Mouse (Mus musculus) c-Kit-negative CD71-positive TER-119-positive erythroid progenitor cells, embryonic 14.5 days (primary cell): ENCODE data around the gene Klhl10.
A peak's percentile ranks its signal among the peaks of the same experiment; 100 is the strongest.

Source experiments
- DNase-seq: peaks from one replicate; pipeline ENCODE4 v3.0.0-alpha.2; 2013; ENCODE audit warnings: low read depth, low spot score

Gene Klhl10

DNA sequence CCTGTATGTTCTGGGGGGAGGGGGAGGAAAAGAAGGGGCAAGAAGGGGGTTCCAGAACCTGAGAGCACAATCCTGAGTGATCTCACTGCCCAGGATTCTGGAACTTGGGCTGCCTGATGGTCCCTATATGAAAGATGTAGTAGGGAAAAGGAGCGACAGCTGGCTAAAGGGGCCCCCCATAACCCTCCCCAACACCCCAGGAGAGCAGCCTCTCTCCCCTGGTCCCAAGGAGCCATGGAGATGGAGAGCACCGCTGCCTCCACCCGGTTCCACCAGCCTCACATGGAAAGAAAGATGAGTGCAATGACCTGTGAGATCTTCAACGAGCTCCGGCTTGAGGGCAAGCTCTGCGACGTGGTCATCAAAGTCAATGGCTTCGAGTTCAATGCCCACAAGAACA lies at the start of gene Klhl10, which contains the start of gene Nt5c3b:
TSS of gene Klhl10 (plus strand) at position 121 of the 400 bp plus-strand sequence.
TSS of gene Nt5c3b (minus strand) at position 12 of the 400 bp plus-strand sequence.
- DNase-seq, result no peak

- DNase-seq, result no peak
These were observed 48.8 kb upstream of the Klhl10 start for GRCm38 (mm10) chr11:100392958-100393357.

- no peak for DNase-seq
These were observed 48.0 kb upstream of the Klhl10 start for GRCm38 (mm10) chr11:100393733-100394132.

GRCm38 (mm10) chr11:100394353-100395074 lies 47.2 kb upstream of the Klhl10 start:
- no peak for DNase-seq

DNA sequence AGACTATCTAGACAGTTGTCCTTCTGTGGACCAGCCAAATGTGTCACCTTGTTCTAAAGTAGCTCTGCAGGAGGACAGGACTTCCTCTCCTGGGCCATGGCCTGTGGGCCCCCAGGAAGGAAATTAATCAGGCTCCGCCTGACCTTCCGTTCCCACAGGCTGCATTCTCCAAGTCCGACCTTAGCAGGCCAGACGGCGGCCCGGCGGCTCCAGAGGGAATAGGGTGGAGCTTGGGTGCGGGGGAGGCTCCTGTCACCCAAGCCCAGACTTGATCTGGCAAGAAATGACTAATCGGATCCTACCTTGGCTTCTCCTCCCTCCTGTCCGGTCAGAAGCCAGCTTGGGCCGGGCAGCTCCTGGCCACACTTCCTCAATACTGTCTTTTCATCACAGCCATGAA lies 46.5 kb upstream of the Klhl10 start:
- DNase-seq, result no peak

GRCm38 (mm10) chr11:100395861-100396631 lies 45.7 kb upstream of the Klhl10 start:
- DNase-seq, result no peak

- no peak for DNase-seq
These were observed 44.7 kb upstream of the Klhl10 start for GRCm38 (mm10) chr11:100396886-100397599.

- peak; percentile 8 for DNase-seq
These were observed 43.9 kb upstream of the Klhl10 start, which contains the start of gene Jup for GRCm38 (mm10) chr11:100397600-100398389. Gene Jup (minus strand): TSS chr11:100397763.

DNA sequence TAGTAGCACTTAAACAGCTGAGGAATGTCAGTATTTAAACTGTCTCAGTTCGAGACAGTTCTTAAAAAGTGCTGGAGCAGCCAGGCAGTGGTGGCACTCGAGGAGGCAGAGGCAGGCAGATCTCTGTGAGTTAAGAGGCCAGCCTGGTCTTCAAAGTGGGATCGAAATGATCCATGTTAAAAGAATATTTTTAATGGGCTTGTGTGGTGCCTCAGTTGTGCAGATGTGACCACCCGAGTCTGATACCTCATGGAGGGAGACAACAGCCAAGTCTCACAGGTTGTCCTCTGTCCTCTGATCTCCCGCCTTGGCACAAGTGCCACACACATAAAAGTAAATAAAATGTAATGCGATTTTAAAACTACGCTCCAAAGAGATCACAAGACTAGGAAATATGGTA lies 43.2 kb upstream of the Klhl10 start:
- DNase-seq, result no peak

DNA sequence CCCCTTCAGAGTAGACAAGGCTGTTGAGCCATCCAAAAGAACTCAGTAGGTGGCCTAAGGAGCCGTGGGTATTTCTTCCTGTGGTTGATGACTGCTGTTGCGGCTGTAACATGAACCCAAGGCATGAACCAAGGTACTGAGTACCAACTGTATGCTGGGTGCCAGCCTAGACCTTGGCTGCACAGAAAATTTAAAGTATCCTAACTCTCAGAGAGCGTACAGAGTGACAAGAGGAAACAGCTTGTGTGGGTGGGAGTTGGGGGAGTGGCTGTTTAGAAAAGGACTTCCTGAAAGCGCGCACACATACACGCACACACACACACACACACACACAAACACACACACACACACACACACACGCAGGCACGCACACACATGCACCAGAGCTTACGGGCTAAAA lies 42.4 kb upstream of the Klhl10 start:
- no peak for DNase-seq

- no peak for DNase-seq
These were observed 41.8 kb upstream of the Klhl10 start for GRCm38 (mm10) chr11:100399727-100400538.

DNA sequence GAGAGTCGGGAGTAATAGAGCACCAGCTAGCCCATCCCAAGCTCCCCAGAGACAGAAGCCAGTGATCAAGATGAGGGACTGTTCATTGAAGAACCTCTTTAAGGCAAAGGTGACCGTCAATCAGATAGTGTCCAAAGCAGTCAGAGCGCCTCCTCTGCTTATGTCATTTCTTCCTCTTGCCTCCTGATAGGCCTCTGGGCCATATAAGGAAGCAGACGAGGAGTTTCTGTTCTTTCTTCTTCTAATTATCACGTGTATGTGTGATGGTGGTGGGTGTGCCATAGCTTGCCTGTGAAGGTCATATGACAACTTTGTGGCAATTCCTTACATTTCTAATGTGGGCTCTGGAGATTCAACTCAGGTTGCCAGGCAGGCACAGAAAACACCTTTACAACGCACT lies 40.9 kb upstream of the Klhl10 start:
- DNase-seq, result no peak

DNA sequence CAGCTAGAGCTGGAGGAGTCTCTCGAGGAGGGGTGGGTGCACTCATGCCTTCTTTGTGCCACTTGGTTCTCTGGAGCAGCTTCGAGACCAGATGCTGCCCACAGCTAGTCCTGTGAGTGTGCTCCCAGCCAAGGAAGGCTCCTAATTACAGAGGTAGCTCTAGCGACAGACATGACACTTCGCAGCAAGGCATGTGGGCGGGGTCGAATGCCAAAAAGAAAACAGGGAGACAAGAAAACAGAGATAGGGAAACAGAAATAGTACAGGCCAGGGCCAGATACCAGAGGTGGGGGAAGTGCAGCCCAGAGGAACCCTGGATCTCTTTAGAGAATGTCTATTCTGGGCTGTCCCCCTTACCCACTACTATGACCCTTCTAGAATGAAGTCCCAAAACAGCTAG lies 39.5 kb upstream of the Klhl10 start:
- no peak for DNase-seq

DNA sequence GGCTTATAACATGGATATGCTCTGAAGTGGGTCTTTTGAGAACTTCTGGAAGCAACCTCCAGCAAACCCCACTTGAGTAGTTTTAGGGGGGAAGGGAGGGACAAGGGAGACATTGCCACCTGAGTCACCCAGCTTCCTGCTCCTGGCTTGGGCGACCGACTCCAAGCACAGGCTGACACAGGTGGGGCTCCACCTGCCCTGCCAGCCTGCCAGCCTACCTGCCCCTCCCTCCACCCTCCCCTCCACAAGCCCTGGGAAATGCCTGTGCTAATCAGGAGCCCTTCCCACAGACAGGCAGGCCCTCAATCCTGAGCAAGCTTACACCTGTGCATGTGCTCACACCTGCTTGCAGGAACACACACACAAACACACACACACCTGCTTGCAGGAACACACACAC lies 39.0 kb upstream of the Klhl10 start:
- no peak for DNase-seq

GRCm38 (mm10) chr11:100403445-100404134 lies 38.1 kb upstream of the Klhl10 start:
- no peak for DNase-seq

- no peak for DNase-seq
These were observed 37.2 kb upstream of the Klhl10 start for GRCm38 (mm10) chr11:100404456-100405074.

GRCm38 (mm10) chr11:100406273-100406672 lies 35.4 kb upstream of the Klhl10 start:
- DNase-seq, result no peak

GRCm38 (mm10) chr11:100406995-100407705 lies 34.6 kb upstream of the Klhl10 start:
- no peak for DNase-seq
